ENCODE assay signal across 8 mouse cellular contexts in the genomic region with DNA sequence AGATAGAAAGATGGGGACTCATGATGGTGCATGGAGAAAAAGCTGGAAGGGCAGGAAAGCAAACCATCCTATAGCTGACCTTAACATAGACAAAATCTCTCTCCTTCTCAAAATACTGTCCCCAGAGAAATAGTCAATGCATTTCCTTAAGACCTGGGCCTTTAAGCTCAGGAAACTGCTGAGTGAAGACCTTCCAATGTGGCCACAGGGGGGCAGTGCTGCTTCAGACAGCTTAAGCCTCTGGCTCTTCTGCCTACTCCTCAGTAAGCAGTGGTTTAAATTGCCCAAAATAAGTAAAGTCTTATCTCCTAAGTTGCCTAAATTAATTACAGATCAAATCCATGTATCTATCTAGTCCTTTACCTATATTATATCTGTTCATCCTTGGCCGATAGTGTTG.
DNase-seq lines count a peak whose midpoint lies in the region; ATAC-seq and TF ChIP-seq lines count a peak whose summit lies in the region.
"Not testable (repeated sequence)": the region's sequence is repeated elsewhere in the genome, so short reads cannot be mapped to it uniquely, and the experiment has no call there.

No protein-coding gene starts in this region.

- TF ChIP-seq CTCF in kidney, postnatal 0 days (IDR thresholded peaks at IDR 0.05; ENCODE audit: low read depth) = peak; percentile 60
- TF ChIP-seq CTCF in liver, embryonic 14.5 days (IDR thresholded peaks at IDR 0.05; ENCODE audit: low read depth) = peak; percentile 56

- WGBS in kidney, postnatal 0 days = 91% methylated on average over 1 of the region's 1 CpGs
- 80% methylated on average over 1 of the region's 1 CpGs for WGBS in liver, embryonic 14.5 days (ENCODE audit: insufficient replicate concordance)
- 80% methylated on average over 1 of the region's 1 CpGs for WGBS in neural tube, embryonic 11.5 days

- TF ChIP-seq EP300 in liver, embryonic 14.5 days (IDR thresholded peaks at IDR 0.05; ENCODE audit: low read depth) = not testable (repeated sequence)

- not testable (repeated sequence) for H3K4me1 ChIP-seq in kidney, postnatal 0 days (replicated peaks; ENCODE audit: insufficient read depth, low read length); liver, embryonic 14.5 days (replicated peaks; ENCODE audit: control insufficient read depth in 2 of 2, insufficient read depth in 2 of 2, low read length in 1 of 2); neural tube, embryonic 11.5 days (ENCODE audit: control insufficient read depth, insufficient read depth, low read length)

- H3K27ac ChIP-seq in kidney, postnatal 0 days; liver, embryonic 14.5 days; neural tube, embryonic 11.5 days (ENCODE audit: low read depth, low read length): not testable (repeated sequence)

- H3K4me3 ChIP-seq in kidney, postnatal 0 days (replicated peaks; ENCODE audit: low read depth, low read length); liver, embryonic 14.5 days (ENCODE audit: insufficient read depth in 1 of 2, low read depth in 2 of 2, low read length in 2 of 2); neural tube, embryonic 11.5 days (ENCODE audit: low read depth, low read length): not testable (repeated sequence)

- peak; percentile 59 for DNase-seq in CD4-positive helper T cell, adult 2 months (ENCODE audit: low read depth, low spot score)
- DNase-seq in adrenal gland, adult 2 months = peak; percentile 6
- DNase-seq in embryo, embryonic 10 days (ENCODE audit: low spot score) = peak; percentile 69
- peak; percentile 21 for DNase-seq in kidney, postnatal 0 days (ENCODE audit: low spot score)
- not testable (repeated sequence) for DNase-seq in liver, embryonic 14.5 days (ENCODE audit: low read depth in 3 of 3, low spot score in 3 of 3)
- DNase-seq in neural tube, embryonic 11.5 days (ENCODE audit: low spot score) = peak; percentile 41
- peak; percentile 75 for DNase-seq in thymus, postnatal 14 days

- H3K4me2 ChIP-seq in kidney, postnatal 0 days (ENCODE audit: low read length); liver, embryonic 14.5 days (ENCODE audit: low read depth); neural tube, embryonic 11.5 days (ENCODE audit: low read depth): not testable (repeated sequence)

- H3K9ac ChIP-seq in kidney, postnatal 0 days (ENCODE audit: low read depth, low read length); liver, embryonic 14.5 days (replicated peaks); neural tube, embryonic 11.5 days (ENCODE audit: low read length): not testable (repeated sequence)

- H3K36me3 ChIP-seq in kidney, postnatal 0 days (ENCODE audit: insufficient read depth, low read length); liver, embryonic 14.5 days (replicated peaks; ENCODE audit: control insufficient read depth, insufficient read depth, low read depth); neural tube, embryonic 11.5 days (ENCODE audit: control insufficient read depth, insufficient read depth, low read length): not testable (repeated sequence)

- not testable (repeated sequence) for H3K27me3 ChIP-seq in kidney, postnatal 0 days (ENCODE audit: insufficient read depth, low read length); liver, embryonic 14.5 days (ENCODE audit: control insufficient read depth, insufficient read depth, low read length); neural tube, embryonic 11.5 days (ENCODE audit: control insufficient read depth, insufficient read depth, low read length)

- ATAC-seq in granulocyte monocyte progenitor cell, adult 5-6 weeks (replicated peaks; ENCODE audit: poor library complexity, severe bottlenecking) = peak; percentile 48; the same call in 1 of the 2 replicates
- ATAC-seq in kidney, postnatal 0 days (replicated peaks; ENCODE audit: low FRiP score, low read depth); liver, embryonic 14.5 days (ENCODE audit: insufficient read depth); neural tube, embryonic 11.5 days (ENCODE audit: insufficient read depth, low FRiP score, low TSS enrichment): not testable (repeated sequence)

- not testable (repeated sequence) for H3K9me3 ChIP-seq in kidney, postnatal 0 days (replicated peaks; ENCODE audit: low read length); liver, embryonic 14.5 days (ENCODE audit: control insufficient read depth, low read length); neural tube, embryonic 11.5 days (ENCODE audit: control insufficient read depth, low read length)
